Mouse (Mus musculus): ENCODE data around the gene Josd1. TPM values are rescaled to one million over a fixed set of nuclear protein-coding genes. Genes with fewer than 3 reads are reported as not detected.

Gene Josd1
- total and polyA plus RNA-seq, 3 experiments: 16.7 to 23.3 (median 21.6) TPM

DNA sequence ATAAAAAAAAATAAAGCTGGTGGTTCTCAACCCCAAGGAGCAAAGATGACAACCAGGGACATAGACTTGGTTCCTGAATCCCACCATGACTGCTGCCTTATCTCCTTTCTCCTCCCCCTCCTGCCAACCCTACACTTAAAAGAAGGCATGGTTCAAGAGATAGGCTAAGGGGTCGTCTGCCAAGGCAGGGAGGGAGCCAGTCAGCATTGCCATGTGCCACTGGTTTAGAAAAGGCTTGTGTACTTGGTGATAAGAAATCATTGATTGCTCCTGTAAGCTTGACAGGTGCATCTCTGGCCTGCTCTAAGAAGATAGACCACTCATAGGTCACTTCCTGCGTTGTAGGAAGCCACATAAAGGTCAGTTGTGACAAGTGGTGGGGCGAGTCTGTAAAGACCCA, 7.8 kb upstream of the Josd1 start:
- Histone ChIP-seq H3K4me1 (ENCODE audit: insufficient read depth, low read depth, low read length) (peaks cover 74% of the 10 kb centered on the region), H3K4me3 (ENCODE audit: low read depth, low read length) (peak overlapping the region; percentile 69; the same call in 1 of the 2 replicates), H3K27me3 (ENCODE audit: insufficient read depth, low read length) (no peaks in the 10 kb centered on the region), H3K9me3 (replicated peaks) (no peaks in the 10 kb centered on the region), H3K36me3 (replicated peaks) (peaks cover 63% of the 10 kb centered on the region)
- DNase-seq (ENCODE audit: low spot score) (peak; percentile 72), ATAC-seq (ENCODE audit: extremely low read depth, insufficient number of reproducible peaks, low FRiP score, poor library complexity, severe bottlenecking) (peak; percentile 51)
- TF ChIP-seq CTCF (IDR thresholded peaks at IDR 0.05; ENCODE audit: low read depth, low read length) (no peak), TAL1 (conservative IDR thresholded peaks at IDR 0.05; ENCODE audit: low read depth, low read length) (peak; percentile 91)

DNA sequence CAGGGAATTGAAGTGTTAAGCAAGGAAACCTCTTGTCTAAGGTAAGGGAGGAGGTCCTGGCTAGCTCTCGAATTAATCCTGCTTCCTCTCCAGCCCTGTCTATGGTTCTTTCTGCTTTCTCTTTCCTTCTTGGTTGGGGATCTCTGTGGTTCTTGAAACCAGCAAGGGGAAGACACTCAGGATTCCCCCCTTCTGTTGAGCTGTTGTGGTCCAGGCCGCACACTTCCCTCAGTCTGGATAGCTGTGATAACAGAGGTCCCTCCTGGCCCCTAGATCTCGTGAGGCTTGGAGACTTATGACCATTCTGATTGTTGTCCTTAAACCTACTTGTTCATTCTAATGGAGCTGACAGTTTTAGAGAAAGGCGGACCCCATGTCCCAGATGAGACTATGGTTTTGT, 6.8 kb upstream of the Josd1 start:
- Histone ChIP-seq H3K4me3 (ENCODE audit: low read depth, low read length) (peak overlapping the region; percentile 69), H3K36me3 (replicated peaks) (peaks cover 61% of the 10 kb centered on the region), H3K9me3 (replicated peaks) (no peaks in the 10 kb centered on the region), H3K4me1 (ENCODE audit: insufficient read depth, low read depth, low read length) (peaks cover 79% of the 10 kb centered on the region), H3K27me3 (ENCODE audit: insufficient read depth, low read length) (no peaks in the 10 kb centered on the region)
- ATAC-seq (ENCODE audit: extremely low read depth, insufficient number of reproducible peaks, low FRiP score, poor library complexity, severe bottlenecking): peak; percentile 25; the same call in 1 of the 2 replicates
- DNase-seq (ENCODE audit: low spot score): peak; percentile 70
- TF ChIP-seq CTCF (IDR thresholded peaks at IDR 0.05; ENCODE audit: low read depth, low read length) (no peak), POLR2AphosphoS5 (IDR thresholded peaks at IDR 0.05; ENCODE audit: insufficient replicate concordance, low read depth, low read length) (no peak), GATA1 (IDR thresholded peaks at IDR 0.05; ENCODE audit: borderline replicate concordance, low read length) (no peak), TAL1 (conservative IDR thresholded peaks at IDR 0.05; ENCODE audit: low read depth, low read length) (peak; percentile 92)

DNA sequence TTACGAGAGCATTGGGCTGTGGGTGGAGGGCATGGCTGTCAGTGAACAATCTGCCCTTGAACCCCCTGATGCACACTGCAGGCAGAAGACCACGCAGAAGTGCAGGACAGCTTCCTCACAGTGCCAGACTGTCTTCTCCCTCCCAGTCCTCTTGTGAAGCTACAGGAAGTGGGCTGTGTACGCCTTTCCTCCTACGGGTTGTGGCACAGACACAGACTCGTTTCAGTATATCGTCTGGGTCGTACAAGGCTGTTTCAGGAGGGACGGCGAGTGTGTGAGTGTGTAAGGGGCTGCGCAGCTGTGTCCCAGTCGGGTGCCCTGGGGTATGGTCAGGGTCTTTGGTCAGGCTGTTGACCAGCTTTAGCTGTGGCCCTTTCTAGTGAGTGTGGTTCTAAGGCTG, 6.0 kb upstream of the Josd1 start:
- ATAC-seq (ENCODE audit: extremely low read depth, insufficient number of reproducible peaks, low FRiP score, poor library complexity, severe bottlenecking): no peak
- peak overlapping the region; percentile 69 for H3K4me3 ChIP-seq (ENCODE audit: low read depth, low read length)
- TF ChIP-seq TAL1 (conservative IDR thresholded peaks at IDR 0.05; ENCODE audit: low read depth, low read length): no peak
- no peak for TF ChIP-seq POLR2AphosphoS5 (IDR thresholded peaks at IDR 0.05; ENCODE audit: insufficient replicate concordance, low read depth, low read length)
- TF ChIP-seq CTCF (IDR thresholded peaks at IDR 0.05; ENCODE audit: low read depth, low read length): no peak
- TF ChIP-seq GATA1 (IDR thresholded peaks at IDR 0.05; ENCODE audit: borderline replicate concordance, low read length): no peak
- TF ChIP-seq GATA2 (IDR thresholded peaks at IDR 0.05; ENCODE audit: borderline replicate concordance, low read depth, low read length): no peak
- H3K36me3 ChIP-seq (replicated peaks): peaks cover 55% of the 10 kb centered on the region
- H3K4me1 ChIP-seq (ENCODE audit: insufficient read depth, low read depth, low read length): peaks cover 83% of the 10 kb centered on the region
- H3K9me3 ChIP-seq (replicated peaks): no peaks in the 10 kb centered on the region
- DNase-seq (ENCODE audit: low spot score): no peak
- H3K27me3 ChIP-seq (ENCODE audit: insufficient read depth, low read length): no peaks in the 10 kb centered on the region

DNA sequence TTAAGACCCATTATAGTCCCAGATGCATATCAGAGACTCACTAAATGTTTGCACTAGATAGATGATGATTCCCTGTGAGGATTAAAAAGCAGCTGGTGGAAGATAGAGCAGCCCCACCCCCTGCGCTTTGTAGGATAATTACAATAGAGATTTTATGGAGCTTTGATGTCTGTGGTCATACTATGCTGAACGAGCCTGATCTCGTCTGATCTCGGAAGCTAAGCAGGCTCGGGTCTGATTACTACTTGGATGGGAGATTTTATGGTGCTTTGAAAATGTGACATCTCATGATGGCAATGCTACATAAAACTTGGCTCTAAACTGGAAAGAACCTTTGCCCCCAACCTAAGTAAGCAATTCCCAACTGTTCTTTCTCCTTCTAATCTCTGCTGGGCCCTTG, 4.6 kb upstream of the Josd1 start:
- no peaks in the 10 kb centered on the region for H3K9me3 ChIP-seq (replicated peaks)
- H3K4me1 ChIP-seq (ENCODE audit: insufficient read depth, low read depth, low read length): peaks cover 77% of the 10 kb centered on the region
- TF ChIP-seq POLR2AphosphoS5 (IDR thresholded peaks at IDR 0.05; ENCODE audit: insufficient replicate concordance, low read depth, low read length) (no peak), GATA2 (IDR thresholded peaks at IDR 0.05; ENCODE audit: borderline replicate concordance, low read depth, low read length) (no peak), GATA1 (IDR thresholded peaks at IDR 0.05; ENCODE audit: borderline replicate concordance, low read length) (no peak), CTCF (IDR thresholded peaks at IDR 0.05; ENCODE audit: low read depth, low read length) (no peak)
- peaks cover 43% of the 10 kb centered on the region for H3K36me3 ChIP-seq (replicated peaks)
- no peak for ATAC-seq (ENCODE audit: extremely low read depth, insufficient number of reproducible peaks, low FRiP score, poor library complexity, severe bottlenecking)
- H3K27me3 ChIP-seq (ENCODE audit: insufficient read depth, low read length): no peaks in the 10 kb centered on the region
- H3K4me3 ChIP-seq (ENCODE audit: low read depth, low read length): peak overlapping the region; percentile 96; the same call in 1 of the 2 replicates
- no peak for DNase-seq (ENCODE audit: low spot score)

DNA sequence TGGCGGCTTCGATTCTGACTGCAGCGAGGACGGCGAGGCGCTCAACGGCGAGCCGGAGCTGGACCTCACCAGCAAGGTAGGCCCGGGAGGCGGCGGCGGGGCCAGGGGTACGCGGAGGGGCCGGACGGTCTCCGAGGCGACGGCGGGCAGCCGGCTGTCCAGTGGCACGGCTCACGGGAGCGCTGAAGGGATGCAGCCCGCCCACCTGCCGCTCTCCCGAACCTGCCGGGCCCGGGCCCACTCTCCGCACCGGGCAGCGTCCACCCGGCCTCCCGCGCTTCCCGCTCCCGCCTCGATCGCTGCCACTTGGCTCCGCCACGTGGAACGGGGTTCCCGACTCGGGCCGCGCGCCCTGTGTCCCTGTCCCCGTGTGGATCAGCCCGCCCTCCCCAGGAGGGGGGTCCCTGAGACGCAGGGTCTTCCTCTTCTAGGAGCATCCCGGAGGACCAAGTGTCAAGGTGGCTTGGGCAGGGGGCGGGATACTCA, 3.3 kb upstream of the Josd1 start:
- peaks cover 72% of the 10 kb centered on the region for H3K4me1 ChIP-seq (ENCODE audit: insufficient read depth, low read depth, low read length)
- H3K9me3 ChIP-seq (replicated peaks): no peaks in the 10 kb centered on the region
- no peak for ATAC-seq (ENCODE audit: extremely low read depth, insufficient number of reproducible peaks, low FRiP score, poor library complexity, severe bottlenecking)
- peak overlapping the region; percentile 96 for H3K4me3 ChIP-seq (ENCODE audit: low read depth, low read length)
- DNase-seq (ENCODE audit: low spot score): no peak
- no peak for TF ChIP-seq GATA1 (IDR thresholded peaks at IDR 0.05; ENCODE audit: borderline replicate concordance, low read length)
- TF ChIP-seq POLR2AphosphoS5 (IDR thresholded peaks at IDR 0.05; ENCODE audit: insufficient replicate concordance, low read depth, low read length): no peak
- no peak for TF ChIP-seq GATA2 (IDR thresholded peaks at IDR 0.05; ENCODE audit: borderline replicate concordance, low read depth, low read length)
- no peaks in the 10 kb centered on the region for H3K27me3 ChIP-seq (ENCODE audit: insufficient read depth, low read length)
- H3K36me3 ChIP-seq (replicated peaks): peaks cover 34% of the 10 kb centered on the region

DNA sequence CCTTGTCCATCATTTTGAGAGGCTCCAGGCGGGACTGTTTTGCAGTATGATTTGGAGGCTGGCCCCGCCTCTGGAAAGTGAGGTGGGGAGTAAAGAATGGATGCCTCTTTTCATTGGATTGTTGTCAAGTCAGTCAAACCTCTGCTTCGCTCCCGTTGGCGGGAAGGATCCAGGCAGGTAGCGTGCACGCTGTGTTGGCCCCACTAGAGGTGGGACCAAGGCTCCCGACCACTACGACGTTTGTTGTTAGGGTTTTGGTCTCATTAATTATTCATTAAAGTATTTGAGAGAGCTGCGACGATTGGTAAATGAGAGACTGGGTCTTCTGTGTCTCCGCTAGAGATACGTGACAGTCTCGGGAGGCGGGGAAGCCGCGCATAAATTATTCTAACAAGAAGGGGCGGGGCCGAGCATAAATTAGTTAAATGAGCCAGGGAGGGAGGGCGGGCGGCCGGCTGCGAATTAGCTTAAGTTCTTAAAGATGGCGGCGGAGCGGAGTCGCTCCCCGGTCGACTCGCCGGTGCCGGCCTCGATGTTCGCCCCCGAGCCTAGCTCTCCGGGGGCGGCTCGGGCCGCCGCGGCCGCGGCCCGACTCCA, 2.8 kb upstream of the Josd1 start, which contains the start of gene Gtpbp1:
Gene Gtpbp1, plus strand, starts transcription at position 420 of the 597 bp plus-strand sequence.
- no peaks in the 10 kb centered on the region for H3K9me3 ChIP-seq (replicated peaks)
- H3K36me3 ChIP-seq (replicated peaks): peaks cover 35% of the 10 kb centered on the region
- TF ChIP-seq CTCF (IDR thresholded peaks at IDR 0.05; ENCODE audit: low read depth, low read length): no peak
- TF ChIP-seq TAL1 (conservative IDR thresholded peaks at IDR 0.05; ENCODE audit: low read depth, low read length): no peak
- TF ChIP-seq POLR2AphosphoS5 (IDR thresholded peaks at IDR 0.05; ENCODE audit: insufficient replicate concordance, low read depth, low read length): no peak
- TF ChIP-seq GATA1 (IDR thresholded peaks at IDR 0.05; ENCODE audit: borderline replicate concordance, low read length): no peak
- TF ChIP-seq GATA2 (IDR thresholded peaks at IDR 0.05; ENCODE audit: borderline replicate concordance, low read depth, low read length): no peak
- no peaks in the 10 kb centered on the region for H3K27me3 ChIP-seq (ENCODE audit: insufficient read depth, low read length)
- DNase-seq (ENCODE audit: low spot score) (peak; percentile 97), ATAC-seq (ENCODE audit: extremely low read depth, insufficient number of reproducible peaks, low FRiP score, poor library complexity, severe bottlenecking) (peak; percentile 86)
- H3K4me1 ChIP-seq (ENCODE audit: insufficient read depth, low read depth, low read length): peaks cover 72% of the 10 kb centered on the region
- H3K4me3 ChIP-seq (ENCODE audit: low read depth, low read length): peak within 1 kb of the TSS; percentile 96

All from G1E (cell line).